Mouse (Mus musculus) liver, embryonic 14.5 days (tissue): ENCODE results near the gene Sirt7. TPM values are rescaled to one million over a fixed set of nuclear protein-coding genes. Genes with fewer than 3 reads are reported as not detected.

Experiments used
- ATAC-seq: fragments of 200-750 bp; cut with Nextera tagmentation; 2 replicates; pipeline ENCODE4 v1.8.0; 2017; ENCODE audit warnings: moderate number of reproducible peaks, mild to moderate bottlenecking, moderate library complexity; ENCODE audit not compliant: insufficient read depth
- DNase-seq, 3 experiments: peaks; one replicate each; pipeline ENCODE4 v3.0.0-alpha.2; 2012 to 2013; ENCODE audit warnings: low read depth in 3 of 3, low spot score in 3 of 3
- H3K27ac ChIP-seq: fragments of 300-500 bp; sonication (generic); 2 replicates; pipeline ENCODE4 v1.5.1; 2014; ENCODE audit warnings: moderate library complexity, mild to moderate bottlenecking, control low read depth, inconsistent platforms
- H3K27me3 ChIP-seq: fragments of 300-500 bp; sonication (generic); 2 replicates; pipeline ENCODE4 v1.6.1; 2014; ENCODE audit warnings: mild to moderate bottlenecking, low read length, moderate library complexity; ENCODE audit not compliant: control insufficient read depth, insufficient read depth
- H3K36me3 ChIP-seq: fragments of 300-500 bp; sonication (generic); replicated peaks from 2 replicates; pipeline ENCODE4 v1.6.1; 2014; ENCODE audit warnings: low read depth; ENCODE audit not compliant: control insufficient read depth, insufficient read depth
- H3K4me1 ChIP-seq, 2 experiments: fragments of 200-500 bp in 1 of 2; fragments of 300-500 bp in 1 of 2; sonication (generic) in 1 of 2; replicated peaks; 2 replicates each; pipeline ENCODE4 v1.6.1; 2012 to 2014; ENCODE audit warnings: antibody characterized with exemption in 1 of 2, inconsistent platforms in 1 of 2, low read length in 1 of 2; ENCODE audit not compliant: control insufficient read depth in 2 of 2, insufficient read depth in 2 of 2
- H3K4me2 ChIP-seq: fragments of 300-500 bp; sonication (generic); 2 replicates; pipeline ENCODE4 v1.6.1; 2014; ENCODE audit warnings: low read depth, mild to moderate bottlenecking, control low read depth, moderate library complexity
- H3K4me3 ChIP-seq, 2 experiments: fragments of 200-500 bp in 1 of 2; fragments of 300-500 bp in 1 of 2; sonication (generic) in 1 of 2; 2 replicates each; pipeline ENCODE4 v1.5.1; 2012 to 2014; ENCODE audit warnings: low read depth in 2 of 2, low read length in 2 of 2, mild to moderate bottlenecking in 2 of 2, control low read depth in 1 of 2, inconsistent platforms in 1 of 2, moderate library complexity in 1 of 2; ENCODE audit not compliant: insufficient read depth in 1 of 2
- H3K9ac ChIP-seq: fragments of 300-500 bp; sonication (generic); replicated peaks from 2 replicates; pipeline ENCODE4 v1.6.1; 2014; ENCODE audit warnings: mild to moderate bottlenecking, control low read depth, moderate library complexity
- H3K9me3 ChIP-seq: fragments of 300-500 bp; sonication (generic); 2 replicates; pipeline ENCODE4 v1.6.1; 2016; ENCODE audit warnings: low read length, mixed read lengths; ENCODE audit not compliant: control insufficient read depth
- CTCF ChIP-seq: IDR thresholded peaks from 2 replicates; pipeline ENCODE4 v1.5.1; 2016; ENCODE audit warnings: antibody characterized with exemption, low read depth, control low read depth
- EP300 ChIP-seq: IDR thresholded peaks from 2 replicates; pipeline ENCODE4 v1.6.1; 2016; ENCODE audit warnings: antibody characterized with exemption, low read depth
- WGBS: fragments of 180-500 bp; shearing (Covaris S2); extraction: QIAGEN DNeasy Blood & Tissue Kit; methylation state at CpG from one replicate; pipeline ENCODE4 v1.1.7; 2014; ENCODE audit not compliant: insufficient replicate concordance; 5-methylcytosine and 5-hydroxymethylcytosine counted together
- polyA plus RNA-seq, 2 experiments: library from polyadenylated mRNA; depleted of rRNA in 1 of 2; stranded (reverse) in 1 of 2; unstranded in 1 of 2; fragments of >200 nt; fragmentation: Nextera tagmentation in 1 of 2; extraction: Ambion mirVana in 1 of 2; gene quantifications; 2 replicates each; pipeline versions ENCODE4 v1.2.1 to v1.2.3; 2012 to 2014

The Sirt7 gene
- polyA plus RNA-seq, 2 experiments: 22.0 to 30.8 TPM

DNA sequence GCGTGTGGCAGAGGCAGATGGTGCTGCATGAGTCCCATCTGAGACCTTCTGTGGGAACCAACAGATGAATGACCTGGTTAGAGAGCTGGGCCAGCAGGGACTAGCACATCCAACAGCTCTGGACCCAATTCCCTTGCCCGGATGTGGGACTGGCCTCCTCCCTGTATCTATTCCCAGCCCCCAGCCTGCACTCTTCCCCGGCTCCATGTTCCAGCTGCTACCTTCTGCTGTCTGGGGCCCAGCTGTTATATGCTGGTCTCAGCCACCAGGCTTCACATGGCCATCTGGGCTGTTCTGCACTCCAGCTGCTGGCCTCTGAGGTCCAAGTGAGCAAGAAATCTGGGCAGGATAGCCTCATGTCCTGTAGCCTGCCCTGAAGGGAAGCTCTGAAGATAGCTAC lies 40.4 kb upstream of the Sirt7 start:
- H3K9me3 ChIP-seq: no peaks in the 10 kb centered on the region
- DNase-seq: no peak
- 76% methylated on average over 3 of the region's 3 CpGs for whole genome bisulfite sequencing
- H3K27me3 ChIP-seq: peaks cover 30% of the 10 kb centered on the region
- no peak for TF ChIP-seq EP300
- TF ChIP-seq CTCF: no peak
- H3K9ac ChIP-seq: no peak overlapping the region
- H3K36me3 ChIP-seq: no peaks in the 10 kb centered on the region
- no peak overlapping the region for H3K4me3 ChIP-seq
- H3K27ac ChIP-seq: no peak overlapping the region
- no peak overlapping the region for H3K4me2 ChIP-seq
- no peaks in the 10 kb centered on the region for H3K4me1 ChIP-seq
- ATAC-seq: no peak

GRCm38 (mm10) chr11:120663714-120664113 lies 38.7 kb upstream of the Sirt7 start:
- H3K4me1 ChIP-seq: no peaks in the 10 kb centered on the region
- no peaks in the 10 kb centered on the region for H3K36me3 ChIP-seq
- DNase-seq (no peak), ATAC-seq (no peak)
- no peak overlapping the region for H3K27ac ChIP-seq
- 81% methylated on average over 5 of the region's 5 CpGs for WGBS
- no peak overlapping the region for H3K4me3 ChIP-seq
- H3K9me3 ChIP-seq: no peaks in the 10 kb centered on the region
- H3K4me2 ChIP-seq: no peak overlapping the region
- H3K9ac ChIP-seq: no peak overlapping the region
- peaks cover 47% of the 10 kb centered on the region for H3K27me3 ChIP-seq
- TF ChIP-seq EP300 (no peak), CTCF (no peak)

DNA sequence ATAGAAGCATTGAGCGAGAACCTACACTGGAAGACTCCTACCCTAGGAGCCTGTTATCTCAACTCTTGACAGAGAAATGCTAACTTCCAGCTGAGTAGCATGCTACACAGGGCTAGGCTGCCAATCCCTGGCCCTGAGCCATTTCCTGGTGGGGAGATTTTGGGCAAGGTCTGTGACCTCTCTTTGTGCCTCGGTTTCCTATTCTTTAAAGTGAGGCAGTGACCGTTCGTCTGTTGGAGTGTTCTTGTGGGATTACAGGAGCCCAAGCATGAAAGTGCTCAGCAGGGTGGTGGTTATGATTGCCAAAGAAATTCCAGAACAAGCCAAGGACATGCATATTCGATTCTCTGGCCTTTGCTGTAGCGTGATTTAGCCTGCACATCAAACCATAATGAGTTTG lies 37.7 kb upstream of the Sirt7 start:
- 54% methylated on average over 6 of the region's 6 CpGs for WGBS
- Histone ChIP-seq H3K36me3 (no peaks in the 10 kb centered on the region), H3K4me3 (no peak overlapping the region), H3K9me3 (no peaks in the 10 kb centered on the region), H3K4me1 (no peaks in the 10 kb centered on the region), H3K27me3 (peaks cover 55% of the 10 kb centered on the region), H3K9ac (no peak overlapping the region), H3K27ac (no peak overlapping the region), H3K4me2 (no peak overlapping the region)
- DNase-seq: no peak
- TF ChIP-seq EP300 (no peak), CTCF (no peak)
- ATAC-seq: no peak

GRCm38 (mm10) chr11:120661076-120661460 lies 36.0 kb upstream of the Sirt7 start, which contains the start of gene Notum:
Notum (minus strand) TSS chr11:120661175.
- Histone ChIP-seq H3K9ac (no peak within 1 kb of the TSS), H3K27me3 (peaks cover 63% of the 10 kb centered on the region), H3K4me3 (peak within 1 kb of the TSS in 1 of 2 experiments; percentile 30; a peak in 2 of 4 replicates), H3K27ac (no peak within 1 kb of the TSS), H3K9me3 (no peaks in the 10 kb centered on the region), H3K4me1 (no peaks in the 10 kb centered on the region), H3K36me3 (no peaks in the 10 kb centered on the region), H3K4me2 (peak within 1 kb of the TSS; percentile 44)
- DNase-seq (no peak), ATAC-seq (no peak)
- WGBS: 2% methylated on average over 34 of the region's 35 CpGs
- TF ChIP-seq EP300: no peak
- no peak for TF ChIP-seq CTCF

- ATAC-seq (no peak), DNase-seq (no peak)
- Histone ChIP-seq H3K27me3 (peaks cover 63% of the 10 kb centered on the region), H3K27ac (no peak overlapping the region), H3K4me1 (no peaks in the 10 kb centered on the region), H3K4me3 (peak overlapping the region in 1 of 2 experiments; percentile 30; a peak in 2 of 4 replicates), H3K4me2 (peak overlapping the region; percentile 44), H3K9me3 (no peaks in the 10 kb centered on the region), H3K36me3 (no peaks in the 10 kb centered on the region), H3K9ac (no peak overlapping the region)
- under 1% methylated on average over 90 of the region's 95 CpGs for WGBS
- no peak for TF ChIP-seq EP300
- 0 out of 2 replicates have a peak, but pooled peaks have one; percentile 10 for TF ChIP-seq CTCF
Observed at GRCm38 (mm10) chr11:120660301-120661075, 35.4 kb upstream of the Sirt7 start.
